Mouse (Mus musculus): ENCODE results near the gene Utp4.
"Not testable (repeated sequence)": the region's sequence is repeated elsewhere in the genome, so short reads cannot be mapped to it uniquely, and the experiment has no call there.

Gene Utp4

DNA sequence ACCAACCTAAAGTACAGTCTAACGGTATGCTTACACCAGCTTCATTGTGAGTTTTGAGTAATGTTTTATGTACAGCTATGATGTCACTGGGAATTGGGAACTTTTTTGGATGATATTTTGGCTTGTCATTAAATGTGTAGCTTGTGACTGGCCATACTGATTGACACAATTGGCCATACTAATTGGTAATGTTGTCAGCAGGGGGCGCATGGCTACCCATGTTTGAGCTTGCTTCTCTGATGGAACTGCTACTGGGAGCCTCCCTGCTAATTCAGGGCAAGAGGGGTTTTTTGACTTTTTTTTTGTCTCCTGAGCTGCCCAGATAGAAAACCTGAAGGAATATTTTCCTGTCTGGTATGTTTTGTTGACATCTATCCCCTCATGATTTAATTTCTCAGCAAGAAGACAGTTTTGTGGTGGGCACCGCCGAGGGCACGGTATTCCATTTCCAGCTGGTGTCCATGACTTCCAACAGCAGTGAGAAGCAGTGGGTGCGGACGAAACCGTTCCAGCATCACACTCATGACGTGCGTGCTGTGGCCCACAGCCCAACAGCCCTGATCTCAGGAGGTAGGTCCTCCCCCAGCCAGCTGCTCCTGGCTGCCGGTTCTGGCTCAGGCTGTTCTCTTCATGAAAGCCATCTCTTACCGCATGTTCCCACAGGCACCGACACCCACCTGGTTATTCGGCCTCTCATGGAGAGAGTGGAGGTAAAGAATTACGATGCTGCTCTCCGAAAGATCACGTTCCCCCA is 12.5 kb downstream of the Utp4 start:
- DNase-seq (ENCODE audit: low spot score in 2 of 2) = peak in 1 of 2 experiments; percentile 27

DNA sequence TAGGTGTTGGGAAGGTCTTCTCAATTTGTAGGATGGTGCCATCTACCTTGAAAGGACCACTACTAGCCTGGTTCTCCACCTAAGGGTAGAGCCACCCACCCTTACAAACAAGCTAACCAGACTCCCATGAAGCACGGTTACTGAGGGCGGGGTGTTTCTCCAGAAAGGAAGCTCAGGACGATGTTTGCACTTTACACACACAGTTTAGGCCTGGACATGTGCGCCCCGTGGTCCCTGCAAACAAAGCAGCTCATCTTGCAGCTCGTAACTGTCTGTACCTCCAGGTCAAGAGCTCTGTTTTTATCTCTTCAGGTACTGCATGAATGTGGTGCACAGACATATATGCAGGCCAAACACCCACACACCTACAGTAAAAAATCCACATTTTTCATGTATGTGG is 13.2 kb downstream of the Utp4 start:
- DNase-seq (ENCODE audit: low spot score in 2 of 2) = no peak

DNA sequence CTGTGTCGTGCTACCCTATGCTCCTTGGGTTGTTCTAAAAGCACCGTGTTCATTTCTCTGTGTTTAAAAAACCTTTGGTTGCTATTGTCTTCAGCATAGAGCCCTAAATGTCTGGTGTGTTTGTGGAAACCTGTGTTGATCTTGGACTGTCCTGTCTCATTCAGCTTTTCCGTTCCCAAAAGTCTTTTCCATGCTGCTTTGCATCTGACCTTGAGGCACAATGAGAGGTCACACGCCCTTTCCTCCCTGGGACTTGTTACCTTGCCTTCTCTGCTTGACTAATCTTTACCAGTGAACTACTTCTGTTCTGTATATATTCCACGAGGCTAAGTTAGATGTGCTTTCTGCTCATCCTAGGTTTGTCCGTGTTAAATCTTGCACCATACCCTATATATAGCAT is 14.0 kb downstream of the Utp4 start:
- no peak for DNase-seq (ENCODE audit: low spot score in 2 of 2)

DNA sequence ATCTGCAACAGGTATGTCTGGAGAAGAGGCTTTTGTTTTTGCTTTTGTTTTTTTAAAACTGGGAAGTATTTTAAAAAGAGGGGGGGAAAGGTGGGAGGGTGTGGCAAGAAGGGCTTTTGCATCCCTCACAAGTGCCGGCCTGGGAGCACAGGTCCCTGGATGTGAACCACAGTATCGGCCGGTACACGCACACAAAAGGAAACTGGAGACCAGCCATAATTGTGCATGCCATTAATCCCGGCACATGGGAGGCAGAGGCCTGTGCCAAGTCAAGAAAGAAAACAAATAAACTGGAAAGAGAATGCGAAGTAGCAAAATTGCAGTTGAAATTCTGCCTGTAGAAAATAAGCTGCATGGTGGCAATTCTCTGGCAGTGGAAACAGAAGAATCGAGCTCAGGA is 14.9 kb downstream of the Utp4 start:
- no peak for DNase-seq (ENCODE audit: low spot score in 2 of 2)

DNA sequence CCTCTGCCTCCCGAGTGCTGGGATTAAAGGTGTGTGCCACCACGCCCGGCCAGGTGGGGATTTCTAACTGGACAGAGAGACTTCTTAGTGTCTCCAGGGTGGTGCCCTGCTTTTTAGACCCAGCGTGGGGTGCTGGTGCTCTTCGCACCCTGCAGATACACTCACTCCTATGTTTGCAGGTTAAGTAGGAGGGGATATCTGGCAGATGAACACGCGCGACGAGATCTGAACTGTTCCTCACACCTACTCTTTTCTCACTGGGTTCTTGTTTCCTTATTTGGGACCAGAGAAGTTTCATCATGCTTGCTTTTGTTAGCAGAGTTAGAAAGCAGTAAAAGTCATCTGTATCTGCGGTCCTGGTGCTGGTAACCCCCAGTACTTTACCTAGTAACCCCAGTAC is 20.2 kb downstream of the Utp4 start:
- no peak for DNase-seq (ENCODE audit: low spot score in 2 of 2)

DNA sequence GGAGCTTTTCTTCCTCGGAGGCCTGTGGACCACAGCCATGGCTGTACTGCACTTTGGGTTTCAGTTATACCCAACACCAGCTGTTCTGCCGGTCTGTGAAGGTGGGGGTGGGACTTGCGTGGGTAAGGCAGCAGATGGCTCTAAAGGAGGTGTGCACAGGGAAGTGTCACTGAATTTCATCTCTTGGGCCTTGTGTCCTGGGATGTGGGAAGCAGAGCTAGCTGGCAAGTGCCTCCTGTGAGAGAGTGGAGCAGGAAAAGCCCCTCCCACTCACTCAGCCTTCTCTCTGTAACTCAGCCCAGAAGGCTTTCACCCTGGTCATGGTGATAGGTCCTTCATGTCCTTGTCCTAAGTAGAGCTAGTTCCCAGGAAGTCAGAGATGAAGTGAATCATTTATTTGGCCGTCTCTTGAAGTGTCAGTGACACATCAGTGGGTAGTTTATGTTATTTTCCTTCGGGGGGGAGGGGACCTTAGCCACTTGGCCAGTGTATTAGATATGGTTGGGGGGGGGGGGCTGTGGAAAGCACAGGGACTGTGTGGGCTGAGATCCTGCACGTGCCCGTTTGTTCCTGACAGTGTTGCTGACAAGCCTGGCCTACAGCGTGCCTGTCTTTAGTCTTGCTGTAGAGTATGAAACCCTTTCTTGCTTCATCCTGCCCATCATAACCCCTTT is 26.4 kb downstream of the Utp4 start:
- peak in 1 of 2 experiments; percentile 13 for DNase-seq (ENCODE audit: low spot score in 2 of 2)

DNA sequence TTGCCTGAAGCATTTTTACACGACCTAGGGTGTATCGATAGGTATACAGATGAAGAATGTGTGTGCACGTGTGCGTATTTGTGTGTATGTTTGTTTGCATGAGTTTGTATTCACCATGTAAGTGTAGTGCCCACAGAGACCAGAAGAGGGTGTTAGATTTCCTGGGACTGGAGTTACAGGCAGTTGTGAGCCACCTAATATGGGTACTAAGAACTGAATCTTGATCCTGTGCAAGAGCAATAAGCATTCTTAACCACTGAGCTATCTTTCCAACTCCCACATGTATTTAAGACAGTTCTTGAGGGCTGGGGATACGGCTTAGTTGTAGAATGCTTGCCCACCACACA is 26.9 kb downstream of the Utp4 start:
- DNase-seq (ENCODE audit: low spot score in 2 of 2) = no peak

DNA sequence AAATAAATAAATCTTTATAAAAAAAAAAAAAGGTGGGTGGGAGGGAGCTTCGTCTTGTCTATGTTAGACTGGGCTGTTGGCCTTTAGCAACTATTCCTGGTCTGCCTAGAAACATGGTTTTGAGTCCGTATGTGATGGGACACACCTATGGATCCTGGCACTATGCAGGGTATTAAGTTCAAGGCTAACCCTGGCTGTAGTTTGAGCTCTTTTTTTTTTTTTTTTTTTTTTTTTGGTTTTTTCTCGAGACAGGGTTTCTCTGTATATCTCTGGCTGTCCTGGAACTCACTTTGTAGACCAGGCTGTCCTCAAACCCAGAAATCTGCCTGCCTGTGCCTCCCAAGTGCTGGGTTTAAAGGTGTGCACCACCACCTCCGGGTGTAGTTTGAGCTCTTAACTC is 30.6 kb downstream of the Utp4 start:
- no peak for DNase-seq (ENCODE audit: low spot score in 2 of 2)

DNA sequence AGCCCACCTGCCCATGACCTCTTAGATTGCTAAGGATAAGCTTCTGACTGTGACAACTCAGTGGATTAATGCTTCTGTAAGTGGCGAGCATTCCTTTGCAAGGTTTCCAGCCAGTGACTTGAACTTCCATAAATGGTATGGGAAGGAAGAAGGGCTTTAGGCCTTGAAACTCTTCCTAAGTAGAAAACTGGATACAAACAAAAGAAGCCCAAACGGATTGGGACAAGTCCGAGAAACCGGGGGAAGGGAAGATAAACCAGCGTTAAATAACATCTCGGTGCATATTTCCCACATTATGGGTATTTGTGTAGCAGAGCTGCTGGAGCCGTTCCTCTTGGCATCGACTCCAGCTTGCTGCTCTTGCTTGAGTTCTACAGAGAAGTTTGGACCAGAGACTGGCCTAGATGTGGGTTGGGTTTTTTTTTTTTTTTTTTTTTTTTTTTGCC is 31.5 kb downstream of the Utp4 start:
- DNase-seq (ENCODE audit: low spot score in 2 of 2) = no peak

DNA sequence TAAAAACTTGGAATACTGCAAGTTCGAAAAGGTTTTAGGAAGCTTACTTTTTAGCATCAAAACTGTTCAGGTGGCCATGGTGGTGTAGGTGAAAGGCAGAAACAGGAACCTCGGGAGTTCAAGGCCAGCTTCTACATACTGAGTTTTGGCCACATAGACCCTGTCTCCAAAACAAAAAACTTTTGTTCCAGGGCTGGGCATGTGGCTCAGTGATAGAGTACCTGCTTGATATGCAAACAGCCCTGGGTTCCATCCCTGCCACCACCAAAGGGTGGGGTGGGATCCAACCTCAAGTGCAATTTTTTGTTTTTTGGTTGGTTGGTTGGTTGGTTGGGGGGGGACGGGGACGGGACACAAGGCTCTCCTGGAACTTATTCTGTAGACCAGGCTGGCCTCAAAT is 32.0 kb downstream of the Utp4 start:
- DNase-seq (ENCODE audit: low spot score in 2 of 2) = no peak

DNA sequence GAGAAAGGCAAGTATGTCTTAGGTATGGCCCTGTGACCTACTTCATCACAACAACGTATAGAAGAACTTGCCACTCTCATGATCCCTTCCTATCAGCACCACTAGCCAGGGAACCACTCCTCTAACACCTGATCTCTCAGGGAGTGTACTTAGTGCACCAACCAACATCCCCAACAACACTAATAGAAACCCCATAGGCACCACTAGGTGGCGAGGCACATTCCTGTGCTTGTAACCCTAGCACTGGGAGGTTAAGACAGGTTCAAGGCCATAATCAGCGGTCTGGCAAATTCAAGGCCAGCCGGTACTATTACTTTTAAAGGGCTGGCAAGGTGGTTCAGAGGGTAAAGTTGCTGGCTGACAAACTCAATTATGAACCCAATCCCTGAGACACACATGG is 33.8 kb downstream of the Utp4 start:
- DNase-seq (ENCODE audit: low spot score in 2 of 2) = no peak

DNA sequence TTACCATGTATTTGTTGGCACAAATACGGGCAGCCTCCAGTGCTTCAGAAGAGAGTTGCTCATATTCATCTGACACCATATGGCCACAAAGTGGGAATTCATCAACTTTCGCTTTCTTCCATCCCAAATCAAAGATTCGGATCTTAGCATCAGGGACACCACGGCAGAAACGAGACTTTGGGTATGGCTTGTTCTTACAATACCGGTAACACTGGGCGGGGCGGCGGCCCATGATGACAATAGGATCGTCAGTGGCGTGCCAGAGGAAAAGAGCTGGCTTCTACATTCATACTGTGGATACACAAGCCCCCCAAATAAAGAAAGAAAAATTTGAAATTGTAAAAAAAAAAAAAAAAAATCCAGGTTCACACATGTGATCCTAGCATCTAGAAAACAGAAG is 34.7 kb downstream of the Utp4 start:
- DNase-seq (ENCODE audit: low spot score in 2 of 2) = not testable (repeated sequence)

DNA sequence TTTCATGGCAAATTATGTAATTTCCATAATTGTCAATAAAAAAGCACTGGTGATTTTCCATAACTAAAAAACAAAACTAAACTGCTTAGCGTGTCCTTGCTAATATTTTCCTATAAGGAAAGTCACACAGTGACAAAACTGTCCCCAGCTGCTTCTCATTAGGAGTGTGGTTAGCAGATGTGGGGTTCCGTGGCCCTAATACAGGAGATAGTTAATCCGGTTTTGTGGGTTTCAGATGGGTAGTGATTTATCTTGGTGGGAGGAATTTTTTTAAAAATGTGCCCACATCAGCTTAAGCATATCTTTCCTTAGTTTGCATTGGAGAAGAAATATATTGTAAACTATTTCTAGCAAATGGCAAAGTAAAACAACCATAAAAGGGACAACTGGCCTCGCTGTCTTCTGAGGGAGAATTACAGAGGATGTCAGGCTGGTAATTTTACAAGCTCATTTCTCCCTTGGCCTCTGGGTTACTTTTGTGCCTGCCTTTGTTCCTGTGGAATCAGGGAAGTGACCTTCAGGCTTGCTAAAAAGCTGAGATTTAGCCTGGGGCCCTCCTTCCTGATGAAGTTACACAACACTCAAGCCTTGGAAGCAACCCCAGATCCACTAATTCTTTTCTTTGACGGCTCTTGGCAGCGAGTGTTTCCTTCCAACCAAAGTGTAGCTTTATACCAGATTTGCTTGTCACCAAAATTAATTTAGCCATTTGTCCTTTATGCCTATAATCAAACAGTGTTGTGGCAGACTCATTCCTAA is 35.9 kb downstream of the Utp4 start:
- DNase-seq (ENCODE audit: low spot score in 2 of 2) = no peak

DNA sequence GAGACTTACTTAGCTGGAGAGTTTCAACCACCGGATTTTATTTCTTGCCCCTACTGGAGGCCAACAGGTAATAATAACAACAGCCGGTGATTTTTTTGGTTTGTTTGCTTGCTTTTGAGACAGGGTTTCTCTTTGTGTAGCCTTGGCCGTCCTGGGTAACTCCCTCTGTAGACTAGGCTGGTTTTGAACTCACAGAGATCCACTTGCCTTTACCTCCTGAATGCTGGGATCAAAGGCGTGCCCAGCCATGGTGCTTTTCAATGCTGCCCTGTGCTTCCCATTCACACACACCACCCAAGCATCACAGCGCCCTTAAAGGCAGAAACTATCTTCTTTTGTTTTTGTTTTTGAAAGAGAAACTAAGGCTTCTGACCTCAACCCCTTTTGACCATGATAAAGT is 36.5 kb downstream of the Utp4 start:
- DNase-seq (ENCODE audit: low spot score in 2 of 2) = no peak

DNA sequence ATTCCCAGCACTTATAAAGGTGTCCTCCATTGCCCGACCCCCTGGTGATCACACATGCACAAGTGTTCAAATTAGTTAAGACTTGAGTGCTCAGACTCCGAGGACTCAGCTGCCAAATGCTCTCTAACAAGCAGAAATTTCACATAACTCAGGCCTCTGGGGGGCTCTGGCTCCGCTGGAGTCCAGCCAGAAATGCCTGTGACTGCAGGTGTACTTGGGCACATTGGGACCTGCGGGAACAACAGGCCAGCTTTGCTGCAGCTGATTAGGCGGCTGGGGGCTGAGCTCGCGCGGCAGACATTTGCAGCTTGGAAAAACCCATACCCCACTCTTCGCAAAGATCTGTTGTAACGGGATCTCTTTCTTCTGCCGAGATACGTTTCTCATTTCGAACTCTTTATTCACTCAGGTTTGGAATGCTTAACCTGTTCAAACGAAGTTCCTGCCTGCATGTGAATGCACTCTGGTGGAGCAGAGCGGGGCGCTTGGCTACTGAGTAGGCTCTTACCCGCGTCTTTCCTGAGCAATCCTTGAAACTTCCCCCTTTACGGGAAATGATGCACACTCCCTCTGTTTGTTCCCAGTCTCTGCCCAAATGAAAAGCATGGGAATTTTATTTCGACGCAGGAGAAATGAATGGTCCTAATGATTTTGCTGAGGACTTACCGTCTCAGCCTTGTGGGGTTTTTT is 39.1 kb downstream of the Utp4 start:
- peak in 1 of 2 experiments; percentile 11 for DNase-seq (ENCODE audit: low spot score in 2 of 2)

DNA sequence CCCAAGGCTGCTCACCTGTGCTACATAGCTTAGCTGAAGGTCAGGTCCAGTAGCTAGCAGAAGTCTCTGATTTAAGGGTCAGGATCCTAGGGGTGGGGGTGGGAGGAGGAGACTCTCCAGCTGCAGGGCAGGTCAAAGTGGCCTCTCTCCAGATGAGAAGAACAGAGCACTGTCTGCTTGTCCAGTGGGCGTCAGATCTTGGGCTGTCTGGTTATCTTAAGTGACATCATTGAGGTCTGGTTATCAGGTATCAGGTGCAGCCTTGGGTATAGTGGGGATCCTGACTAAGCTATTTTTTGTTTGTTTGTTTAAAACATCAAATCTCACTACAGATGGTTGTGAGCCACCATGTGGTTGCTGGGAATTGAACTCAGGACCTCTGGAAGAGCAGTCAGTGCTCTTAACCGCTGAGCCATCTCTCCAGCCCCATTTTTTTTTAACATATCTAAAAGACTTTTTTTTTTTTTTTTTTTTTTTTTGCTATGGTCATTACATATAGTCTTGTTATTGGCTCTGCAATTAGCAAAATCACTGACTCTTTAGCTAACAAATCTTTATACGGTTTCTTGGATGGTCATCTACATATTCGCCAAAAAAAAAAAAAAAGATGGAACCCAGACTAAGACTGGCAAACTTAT is 40.2 kb downstream of the Utp4 start:
- no peak for DNase-seq (ENCODE audit: low spot score in 2 of 2)

DNA sequence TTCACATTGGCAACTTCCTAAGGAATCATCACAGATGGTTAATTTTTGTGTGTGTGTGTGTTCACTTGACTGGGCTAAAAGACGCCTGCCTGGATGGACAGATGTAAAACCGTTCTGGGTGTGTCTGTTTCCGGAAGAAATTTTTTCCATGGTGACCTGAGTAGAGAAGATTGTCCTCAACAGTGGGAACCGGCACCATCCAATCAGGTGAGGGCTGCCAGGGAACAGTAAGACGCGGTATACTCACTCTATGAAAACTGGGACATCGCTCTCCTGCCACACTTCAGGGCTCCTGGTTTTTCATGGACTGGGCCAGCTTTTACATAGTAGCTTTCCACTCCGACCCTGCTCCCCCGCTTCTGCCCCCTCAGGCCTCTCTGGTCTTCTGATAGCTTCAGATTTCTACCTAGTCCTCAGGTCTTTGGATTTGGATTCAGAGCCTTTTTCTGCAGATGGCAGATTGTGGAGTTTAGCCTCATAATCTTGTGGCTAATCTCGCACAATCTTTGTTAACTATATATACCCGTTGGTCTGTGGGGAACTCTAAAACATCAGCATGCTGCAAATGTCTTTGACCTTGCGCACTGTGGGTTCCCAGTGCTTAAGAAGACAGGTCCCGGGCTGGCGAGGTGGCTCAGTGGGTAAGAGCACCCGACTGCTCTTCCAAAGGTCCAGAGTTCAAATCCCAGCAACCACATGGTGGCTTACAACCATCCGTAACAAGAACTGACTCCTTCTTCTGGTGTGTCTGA is 41.0 kb downstream of the Utp4 start:
- no peak for DNase-seq (ENCODE audit: low spot score in 2 of 2)

DNA sequence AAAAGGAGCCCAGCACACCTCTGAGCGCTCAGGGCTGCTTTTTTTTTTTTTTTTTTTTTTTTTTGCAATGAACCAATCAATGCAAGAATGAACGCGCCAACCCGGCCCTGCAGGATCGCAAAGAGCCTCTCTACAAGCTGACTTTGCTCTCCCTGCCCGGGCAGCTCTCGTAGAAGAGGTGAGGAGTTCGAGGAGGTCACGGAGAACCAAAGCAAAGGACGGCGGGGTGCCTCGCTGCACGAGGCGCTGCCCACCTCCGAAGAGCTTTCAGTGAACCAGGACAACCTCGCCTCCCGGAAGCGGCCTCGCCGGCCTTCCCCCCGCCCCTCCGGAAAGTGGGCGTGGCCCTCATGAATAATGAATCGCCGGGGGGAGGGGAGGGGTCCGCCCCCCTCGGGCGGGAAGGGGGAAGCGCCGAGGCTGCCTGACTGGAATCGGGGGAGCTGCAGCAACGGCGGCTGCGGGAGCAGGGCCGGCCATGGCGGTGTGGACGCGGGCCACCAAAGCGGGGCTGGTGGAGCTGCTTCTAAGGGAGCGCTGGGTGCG is 42.0 kb downstream of the Utp4 start, which contains the start of gene Sntb2:
Sntb2 (plus strand) TSS at position 427 of the 546 bp plus-strand sequence.
- DNase-seq (ENCODE audit: low spot score in 2 of 2) = peak; percentile 73 to 84

DNA sequence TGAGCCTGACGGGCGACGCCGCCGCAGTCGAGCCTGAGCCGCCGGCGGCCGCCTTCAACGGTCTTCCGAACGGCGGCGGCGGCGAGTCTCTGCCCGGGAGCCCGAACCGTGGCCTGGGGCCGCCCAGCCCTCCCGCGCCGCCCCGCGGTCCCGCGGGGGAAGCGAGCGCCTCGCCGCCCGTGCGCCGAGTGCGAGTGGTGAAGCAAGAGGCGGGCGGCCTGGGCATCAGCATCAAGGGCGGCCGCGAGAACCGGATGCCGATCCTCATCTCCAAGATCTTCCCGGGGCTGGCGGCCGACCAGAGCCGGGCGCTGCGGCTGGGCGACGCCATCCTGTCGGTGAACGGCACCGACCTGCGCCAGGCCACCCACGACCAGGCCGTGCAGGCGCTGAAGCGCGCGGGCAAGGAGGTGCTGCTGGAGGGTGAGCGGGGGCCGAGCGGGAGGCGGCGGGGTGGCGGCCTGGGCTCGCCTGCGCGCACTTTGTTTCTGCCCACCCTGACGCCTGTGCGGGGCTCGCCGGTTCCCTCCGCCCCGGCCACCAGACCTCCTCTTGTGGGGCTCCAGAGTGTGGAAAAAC is 42.6 kb downstream of the Utp4 start:
- DNase-seq (ENCODE audit: low spot score in 2 of 2) = peak in 1 of 2 experiments; percentile 33

DNA sequence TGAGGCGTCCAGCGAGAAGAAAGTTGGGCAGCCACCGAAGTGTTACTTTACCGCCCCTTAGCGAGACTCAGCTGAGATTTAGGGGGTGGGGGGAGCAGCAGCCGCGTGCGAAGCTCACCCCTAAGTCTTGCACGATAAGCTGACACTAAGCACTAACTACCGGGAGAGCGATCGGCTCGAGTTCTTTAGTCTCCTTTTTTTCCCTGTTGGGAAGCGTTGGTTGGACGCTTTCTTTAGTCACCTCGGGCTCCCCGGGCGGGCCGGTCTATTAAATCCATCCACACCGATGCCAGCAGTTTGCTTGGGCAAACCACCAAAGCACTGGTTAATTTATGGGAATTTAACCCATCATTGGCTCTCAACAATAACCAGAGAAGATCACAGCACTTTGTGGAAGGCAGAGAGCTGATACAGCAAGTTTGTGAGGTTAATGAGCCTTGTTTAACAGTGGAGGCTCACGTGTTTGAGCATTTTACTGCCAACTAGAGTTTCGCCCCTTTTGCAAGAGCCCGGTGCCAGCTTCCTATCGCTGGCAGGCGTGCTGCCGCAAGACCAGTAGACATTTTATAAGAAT is 43.1 kb downstream of the Utp4 start:
- DNase-seq (ENCODE audit: low spot score in 2 of 2) = no peak

Measured in frontal cortex, postnatal 10 days (tissue).